Mouse (Mus musculus): Measurements from ENCODE around the gene 2410004B18Rik.
A peak's percentile ranks its signal among the peaks of the same experiment; 100 is the strongest.

2410004B18Rik gene

GRCm38 (mm10) chr3:145929525-145930400, 8.1 kb upstream of the 2410004B18Rik start:
- DNase-seq (ENCODE audit: low read depth, low spot score) = peak; percentile 29

GRCm38 (mm10) chr3:145933845-145934244, 4.0 kb upstream of the 2410004B18Rik start:
- DNase-seq (ENCODE audit: low read depth, low spot score) = no peak

GRCm38 (mm10) chr3:145938405-145939349, 863 bp downstream of the 2410004B18Rik start:
- DNase-seq (ENCODE audit: low read depth, low spot score) = peak; percentile 59

GRCm38 (mm10) chr3:145939402-145939801, 1.6 kb downstream of the 2410004B18Rik start:
- peak; percentile 42 for DNase-seq (ENCODE audit: low read depth, low spot score)

GRCm38 (mm10) chr3:145939971-145940370, 2.2 kb downstream of the 2410004B18Rik start:
- DNase-seq (ENCODE audit: low read depth, low spot score) = peak; percentile 56

GRCm38 (mm10) chr3:145941971-145942370, 4.2 kb downstream of the 2410004B18Rik start:
- peak; percentile 89 for DNase-seq (ENCODE audit: low read depth, low spot score)

GRCm38 (mm10) chr3:145944348-145944747, 6.5 kb downstream of the 2410004B18Rik start:
- DNase-seq (ENCODE audit: low read depth, low spot score) = peak; percentile 88

- DNase-seq (ENCODE audit: low read depth, low spot score) = no peak
Observed at GRCm38 (mm10) chr3:145945904-145946303, 8.1 kb downstream of the 2410004B18Rik start.

- DNase-seq (ENCODE audit: low read depth, low spot score) = no peak
Observed at GRCm38 (mm10) chr3:145946654-145947053, 8.8 kb downstream of the 2410004B18Rik start.

GRCm38 (mm10) chr3:145947539-145948204, 9.9 kb downstream of the 2410004B18Rik start:
- no peak for DNase-seq (ENCODE audit: low read depth, low spot score)

GRCm38 (mm10) chr3:145950034-145950814, 12.4 kb downstream of the 2410004B18Rik start:
- no peak for DNase-seq (ENCODE audit: low read depth, low spot score)

- DNase-seq (ENCODE audit: low read depth, low spot score) = no peak
Observed at GRCm38 (mm10) chr3:145950815-145951130, 13.0 kb downstream of the 2410004B18Rik start.

GRCm38 (mm10) chr3:145951287-145952165, 13.7 kb downstream of the 2410004B18Rik start:
- no peak for DNase-seq (ENCODE audit: low read depth, low spot score)

GRCm38 (mm10) chr3:145952945-145953344, 15.1 kb downstream of the 2410004B18Rik start:
- DNase-seq (ENCODE audit: low read depth, low spot score) = no peak

GRCm38 (mm10) chr3:145953411-145953810, 15.6 kb downstream of the 2410004B18Rik start:
- no peak for DNase-seq (ENCODE audit: low read depth, low spot score)

GRCm38 (mm10) chr3:145959824-145960223, 22.0 kb downstream of the 2410004B18Rik start:
- no peak for DNase-seq (ENCODE audit: low read depth, low spot score)

GRCm38 (mm10) chr3:145962411-145962810, 24.6 kb downstream of the 2410004B18Rik start:
- no peak for DNase-seq (ENCODE audit: low read depth, low spot score)

- no peak for DNase-seq (ENCODE audit: low read depth, low spot score)
Observed at GRCm38 (mm10) chr3:145963101-145964017, 25.5 kb downstream of the 2410004B18Rik start.

- DNase-seq (ENCODE audit: low read depth, low spot score) = no peak
Observed at GRCm38 (mm10) chr3:145964018-145964387, 26.2 kb downstream of the 2410004B18Rik start.

Measured in A20 (cell line).